Mouse (Mus musculus) yolk sac, embryonic 10.5 days (tissue): ENCODE results near the gene Uhrf2.
"Not testable (repeated sequence)": the region's sequence is repeated elsewhere in the genome, so short reads cannot be mapped to it uniquely, and the experiment has no call there.

Source experiments
- DNase-seq: peaks from one replicate; pipeline ENCODE4 v3.0.0-alpha.2; 2017; ENCODE audit warnings: low spot score

Gene Uhrf2

DNA sequence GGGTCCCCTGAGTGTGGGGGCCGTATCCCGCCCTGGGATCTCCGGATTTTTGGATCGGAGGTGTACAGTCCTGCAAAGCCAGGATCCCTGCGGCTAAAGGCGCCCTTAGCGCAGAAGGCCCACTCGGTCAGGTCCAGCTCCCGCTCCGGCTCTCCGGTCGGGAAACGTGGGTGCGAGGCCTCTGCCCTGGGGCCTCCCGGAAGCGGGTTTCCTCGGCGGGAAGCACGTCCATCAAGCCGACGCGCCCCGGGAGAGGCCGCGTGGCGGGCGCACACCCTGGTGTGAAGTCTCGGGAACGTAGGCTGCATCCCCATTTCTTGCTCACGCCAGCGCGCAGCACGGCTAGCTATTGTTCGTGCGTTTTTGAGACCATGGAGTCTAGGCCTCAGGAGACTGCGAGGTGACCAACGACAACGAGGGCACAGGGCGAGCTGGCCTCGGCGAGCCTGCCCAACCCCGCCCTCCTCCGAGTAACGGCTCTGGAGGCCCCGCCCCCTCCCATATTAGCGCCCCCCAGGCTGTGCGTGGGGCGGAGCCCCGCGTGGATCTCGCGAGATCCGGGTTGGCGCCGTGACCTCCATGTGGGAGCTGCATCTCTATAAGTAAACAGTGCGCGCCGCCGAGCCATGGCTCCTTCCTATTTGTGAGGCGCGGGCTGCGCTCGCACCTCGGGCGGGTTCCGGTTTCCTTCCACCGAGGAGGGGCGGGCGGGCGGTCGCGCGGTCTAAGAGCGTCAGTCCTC is at the start of gene Uhrf2:
Gene Uhrf2 (plus strand): TSS at position 620 of the 742 bp plus-strand sequence.
- peak; percentile 95 for DNase-seq

- no peak for DNase-seq
Observed at GRCm38 (mm10) chr19:29984208-29985005, 45.9 kb upstream of the Uhrf2 start.

GRCm38 (mm10) chr19:29986464-29987091 is 43.7 kb upstream of the Uhrf2 start:
- DNase-seq = no peak

GRCm38 (mm10) chr19:30000406-30001365 is 29.6 kb upstream of the Uhrf2 start:
- no peak for DNase-seq

- no peak for DNase-seq
Observed at GRCm38 (mm10) chr19:30001550-30001949, 28.8 kb upstream of the Uhrf2 start.

DNA sequence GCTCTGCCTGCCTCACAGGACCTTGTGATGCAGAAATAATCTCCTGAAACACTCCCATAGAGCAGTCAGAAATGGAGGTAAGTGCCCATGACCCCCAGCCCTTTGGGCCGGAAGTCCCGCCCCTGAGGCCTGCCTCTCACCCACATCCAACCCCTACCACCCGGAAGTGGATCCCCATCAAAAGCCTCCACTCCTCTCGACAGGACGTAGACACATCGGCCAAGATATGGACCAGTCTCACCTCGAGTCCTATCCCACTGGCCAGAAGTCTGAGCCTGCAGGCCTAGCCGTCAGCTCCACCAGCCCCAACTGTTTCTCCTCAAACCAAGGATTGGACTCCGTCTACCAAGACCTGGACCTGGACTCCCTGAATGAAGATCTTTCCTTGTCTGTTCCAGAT is 26.7 kb upstream of the Uhrf2 start, which contains the start of gene Trpd52l3:
Gene Trpd52l3 (plus strand): TSS at position 170 of the 400 bp plus-strand sequence.
- DNase-seq = no peak

- no peak for DNase-seq
Observed at GRCm38 (mm10) chr19:30006371-30006770, 23.9 kb upstream of the Uhrf2 start.

DNA sequence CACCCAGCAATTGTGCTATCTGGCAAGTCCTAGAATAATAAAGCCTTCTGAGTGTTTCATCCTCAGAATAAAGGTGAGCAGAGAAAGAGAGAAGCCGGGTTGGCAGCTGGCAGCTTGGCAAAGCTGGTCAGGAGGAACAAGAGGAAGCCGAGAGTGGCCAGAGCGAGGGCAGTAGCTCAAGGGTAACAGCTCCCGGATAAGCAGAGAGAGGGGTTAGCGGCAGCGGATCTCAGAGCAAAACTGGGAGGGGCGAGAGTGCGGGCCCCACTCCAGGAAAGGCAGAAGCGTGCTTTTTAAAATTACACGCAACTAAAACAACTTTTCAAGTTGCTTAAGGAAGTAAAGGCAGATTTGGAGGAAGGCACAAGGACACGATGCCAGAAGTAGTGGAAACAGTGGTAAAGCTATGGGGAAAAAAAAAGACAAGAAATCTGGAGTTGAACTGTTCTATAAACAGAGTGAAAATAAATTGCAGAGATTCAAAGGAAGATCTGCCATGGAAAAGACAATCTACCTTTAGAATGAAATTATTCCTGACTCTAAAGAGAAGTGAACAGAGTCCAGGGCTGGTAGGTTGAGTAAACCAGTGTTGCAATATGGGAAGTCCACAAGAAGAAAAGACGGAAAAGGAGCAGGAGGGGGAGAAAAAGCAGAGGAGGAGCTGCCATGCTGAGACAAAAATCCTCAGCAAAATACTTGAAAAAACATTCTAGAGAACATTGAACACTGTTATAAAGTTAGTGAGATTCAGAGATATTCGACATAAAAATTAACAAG is 19.6 kb upstream of the Uhrf2 start:
- no peak for DNase-seq

DNA sequence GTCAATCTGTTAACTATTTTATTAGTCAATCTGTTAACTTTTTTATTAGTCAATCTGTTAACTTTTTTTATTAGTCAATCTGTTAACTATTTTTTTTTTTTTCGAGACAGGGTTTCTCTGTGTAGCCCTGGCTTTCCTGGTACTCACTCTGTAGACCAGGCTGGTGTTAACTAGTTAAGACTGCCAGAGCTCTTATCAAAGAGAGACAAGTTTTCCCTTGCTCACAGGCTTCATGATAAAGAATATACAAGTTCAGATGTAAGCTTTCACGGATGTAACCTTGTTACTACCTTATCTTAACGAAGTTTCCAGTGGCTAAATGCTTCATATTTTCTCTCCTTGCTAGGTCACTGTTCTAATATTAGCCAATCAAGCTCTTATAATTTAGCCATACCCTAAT is 16.0 kb upstream of the Uhrf2 start:
- DNase-seq = no peak

DNA sequence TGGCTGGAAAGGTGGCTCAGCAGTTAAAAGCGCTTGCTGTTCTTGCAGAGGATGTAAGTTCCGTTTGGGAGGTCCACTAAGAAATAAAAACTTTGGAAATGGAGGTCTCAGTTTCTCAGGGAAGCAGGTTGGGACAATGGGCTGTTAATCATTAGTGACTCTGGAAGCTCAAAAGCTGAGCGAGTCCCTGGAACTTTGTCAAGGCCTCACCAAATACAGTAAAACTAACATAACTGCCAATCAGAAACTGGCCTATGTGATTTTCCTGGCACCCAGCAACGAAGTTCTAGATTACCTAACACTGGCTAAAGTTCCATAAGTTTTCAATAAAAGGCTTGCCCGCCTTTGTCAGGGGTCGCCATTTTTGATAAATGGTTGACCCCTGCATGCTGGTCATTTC is 14.2 kb upstream of the Uhrf2 start:
- no peak for DNase-seq

DNA sequence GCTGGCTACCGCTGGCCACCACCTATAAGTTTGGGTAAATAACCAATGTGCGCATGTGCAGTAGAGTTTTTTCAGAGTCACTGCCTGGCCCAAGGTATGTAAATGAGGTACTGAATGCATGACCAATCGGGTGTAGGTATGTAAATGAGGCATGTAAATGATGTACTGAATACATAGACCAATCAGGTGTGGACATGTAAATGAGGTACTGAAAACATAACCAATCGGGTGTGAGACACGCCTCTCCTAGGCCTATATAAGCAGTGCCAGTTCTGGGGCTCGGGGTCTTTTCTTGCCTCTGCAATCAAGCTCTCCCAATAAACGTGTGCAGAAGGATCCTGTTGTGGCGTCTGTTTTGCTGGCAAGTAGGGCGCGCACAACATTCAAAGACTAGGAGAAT is 6.9 kb upstream of the Uhrf2 start:
- DNase-seq = not testable (repeated sequence)

GRCm38 (mm10) chr19:30029002-30029710 is 1.2 kb upstream of the Uhrf2 start:
- no peak for DNase-seq

DNA sequence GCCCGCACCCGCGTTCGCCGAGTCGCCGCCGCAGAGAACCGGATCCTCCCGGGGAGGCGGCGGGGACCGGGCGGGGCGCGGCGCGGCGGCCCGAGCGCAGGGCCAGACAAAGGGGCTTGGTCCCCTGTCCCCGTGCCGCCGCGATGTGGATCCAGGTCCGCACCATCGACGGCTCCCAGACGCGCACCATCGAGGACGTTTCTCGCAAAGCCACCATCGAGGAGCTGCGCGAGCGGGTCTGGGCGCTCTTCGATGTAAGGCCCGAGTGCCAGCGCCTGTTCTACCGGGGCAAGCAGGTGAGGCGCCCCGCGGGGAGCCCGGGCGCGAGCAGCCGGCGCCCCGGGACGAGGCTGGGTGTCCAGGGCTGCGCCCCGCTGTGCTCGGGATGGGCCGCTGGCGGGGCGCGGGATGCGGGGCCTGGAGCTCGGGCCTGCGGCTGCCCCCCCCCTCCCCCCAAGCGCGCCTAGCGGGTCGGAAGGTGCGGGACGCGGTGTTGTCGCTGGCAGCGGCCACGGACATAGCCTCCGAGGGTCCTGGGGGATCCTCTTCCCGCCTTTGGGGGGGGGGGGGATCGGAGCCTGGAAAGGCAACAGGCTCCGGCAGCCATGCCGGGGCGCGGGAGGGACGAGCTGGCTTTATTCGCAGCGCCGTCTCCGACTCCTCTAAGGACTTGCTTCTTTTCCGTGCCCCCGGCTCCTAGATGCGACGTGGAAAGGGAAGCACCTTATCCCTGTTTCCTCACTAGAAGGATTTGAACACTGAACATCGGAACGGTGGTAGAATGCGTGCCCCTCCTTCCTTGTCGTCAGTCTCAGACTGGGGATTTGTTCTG is 539 bp downstream of the Uhrf2 start:
- peak; percentile 43 for DNase-seq

DNA sequence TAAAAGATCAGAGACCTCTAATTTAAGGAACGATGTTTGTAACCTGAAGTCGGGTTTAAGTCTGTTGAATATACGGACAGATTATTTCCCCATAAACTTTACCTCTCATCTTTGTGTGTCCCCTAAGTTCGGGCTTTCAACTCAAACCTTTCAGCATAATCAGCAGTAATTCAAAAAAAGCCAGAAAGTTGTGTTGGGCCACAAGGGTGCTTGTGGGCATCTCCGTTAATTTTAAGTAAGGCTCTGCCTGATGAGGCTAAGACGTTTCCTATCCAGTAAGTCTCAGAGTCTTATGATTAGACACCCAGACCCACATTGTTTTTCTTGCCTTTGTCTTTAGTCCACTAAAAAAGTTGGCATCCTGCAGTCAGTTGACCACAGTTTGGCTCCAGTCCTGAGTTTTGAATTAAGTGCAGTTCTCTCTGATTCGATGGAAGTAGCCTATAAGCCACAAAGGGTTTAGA is 1.2 kb downstream of the Uhrf2 start:
- DNase-seq = no peak

DNA sequence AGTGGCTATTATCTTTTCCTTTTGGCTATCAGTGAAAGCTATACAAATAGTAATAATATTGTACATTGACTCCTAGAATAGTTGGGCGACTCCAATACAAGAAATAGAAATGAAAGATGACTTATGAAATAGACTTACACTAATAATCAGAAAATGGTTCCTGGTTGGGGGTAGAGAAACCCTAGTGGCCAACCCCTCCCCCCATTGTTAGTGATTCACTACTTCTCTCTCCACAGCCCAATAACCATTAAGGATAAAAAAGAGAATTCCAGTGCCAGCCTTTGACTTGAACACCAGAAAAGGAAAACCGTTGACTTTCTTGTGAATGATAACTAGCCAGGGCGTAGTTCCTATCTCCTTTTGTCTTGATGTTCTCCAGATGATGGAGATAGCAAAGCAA is 1.9 kb downstream of the Uhrf2 start:
- no peak for DNase-seq

GRCm38 (mm10) chr19:30035361-30035760 is 5.0 kb downstream of the Uhrf2 start:
- no peak for DNase-seq

GRCm38 (mm10) chr19:30043691-30044090 is 13.4 kb downstream of the Uhrf2 start:
- DNase-seq = no peak

DNA sequence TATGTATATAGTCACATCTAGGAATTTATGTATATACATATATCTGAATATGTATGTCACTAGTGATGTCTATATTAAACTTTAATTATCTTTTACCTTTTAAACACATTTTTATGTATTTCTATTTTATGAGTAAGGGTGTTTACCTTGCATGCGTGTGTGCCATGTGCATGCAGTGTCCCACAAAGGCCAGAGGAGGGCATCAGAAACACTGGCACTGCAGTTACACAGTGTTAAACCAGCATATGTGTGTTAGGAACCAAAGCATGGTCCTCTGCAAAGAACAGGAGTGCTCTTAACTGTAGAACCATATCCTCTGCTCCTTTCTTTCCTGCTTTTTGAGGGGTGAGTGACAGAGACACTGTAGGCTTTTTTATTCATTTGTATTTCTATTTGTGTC is 14.3 kb downstream of the Uhrf2 start:
- DNase-seq = no peak

- no peak for DNase-seq
Observed at GRCm38 (mm10) chr19:30045857-30046256, 15.5 kb downstream of the Uhrf2 start.
